Mouse (Mus musculus) embryonic stem cell, embryonic (primary cell): ENCODE measurements around the gene Ubc.

ENCODE experiments used
- CTCF ChIA-PET, 4 experiments: fragments of 300-600 bp in 2 of 4; fragments of 350-600 bp in 2 of 4; sonication (Branson Sonifier 250); formaldehyde crosslinking; loops; one replicate each; lab custom pipeline; 2022; ENCODE audit warnings: inconsistent platforms in 2 of 4; lab: Charles Lee
- POLR2A ChIA-PET, 4 experiments: fragments of 300-600 bp in 2 of 4; fragments of 350-600 bp in 2 of 4; sonication (Branson Sonifier 250); formaldehyde crosslinking; loops; one replicate each; lab custom pipeline; 2022; ENCODE audit warnings: antibody characterized with exemption in 4 of 4, inconsistent platforms in 1 of 4; lab: Charles Lee

Ubc gene

GRCm38 (mm10) chr5:125407910-125408575, 18.0 kb upstream of the Ubc start:
- ChIA-PET CTCF (interaction anchor here in 2 of 4 experiments (0.6 to 1.8 kb wide), 4 partner anchors 13 to 101 kb away, joined by 3 to 5 read pairs (median 3); no protein-coding TSS in a partner anchor), POLR2A (interaction anchor here in 3 of 4 experiments (0.6 to 11.7 kb wide), 21 partner anchors 9 to 223 kb away, joined by 3 to 295 read pairs (median 9); partner anchors contain the start of genes Bri3bp (in 2 of the 3), Gm10382 (in 2 of the 3), Ubc (in 2 of the 3) and Dhx37 (in 1 of the 3))

DNA sequence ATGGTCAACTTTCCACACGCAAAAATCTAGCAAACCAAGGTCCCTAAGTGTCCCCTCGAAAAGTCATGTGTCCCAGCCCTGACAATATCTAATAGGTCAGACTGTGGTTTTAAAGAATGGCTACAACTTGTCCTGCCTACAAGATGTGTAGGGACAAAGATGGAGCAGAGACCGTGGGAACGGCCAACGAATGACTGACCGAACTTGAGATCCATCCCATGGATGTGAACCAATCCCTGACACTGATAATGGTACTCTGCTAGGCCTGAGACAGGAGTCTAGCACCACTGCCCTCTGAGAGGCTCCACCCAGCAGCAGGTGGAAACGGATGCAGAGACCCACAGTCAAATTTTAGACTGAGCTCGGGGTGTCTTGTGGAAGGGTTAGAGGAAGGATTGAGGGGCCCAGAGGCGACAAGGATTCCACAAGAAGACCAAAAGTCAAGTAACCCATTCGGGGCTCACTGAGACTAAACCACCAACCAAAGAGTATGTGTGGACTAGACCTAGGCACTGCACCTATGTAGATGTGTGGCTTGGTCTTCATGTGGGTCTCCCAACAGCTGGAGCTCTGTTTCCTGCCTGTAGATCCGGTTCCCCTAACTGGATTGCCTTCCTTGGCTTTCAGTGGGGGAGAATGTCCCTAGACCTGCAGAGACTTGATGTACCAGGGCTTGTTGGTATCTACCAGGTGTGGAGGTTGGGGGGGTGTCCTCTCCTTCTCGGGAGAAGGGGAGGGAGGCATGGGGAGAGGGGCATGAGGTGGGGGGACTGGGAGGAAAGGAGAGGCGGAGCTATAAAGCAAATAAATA, 17.2 kb upstream of the Ubc start:
- ChIA-PET POLR2A (interaction anchor here (0.8 to 5.0 kb wide), 18 partner anchors 13 to 76 kb away, joined by 3 to 295 read pairs (median 21); partner anchors contain the start of genes Gm10382 (in 3 of the 4), Ubc (in 3 of the 4), Bri3bp (in 2 of the 4) and Dhx37 (in 2 of the 4)), CTCF (interaction anchor here in 1 of 4 experiments (0.6 kb wide), 1 partner anchor 35 kb away, joined by 3 read pairs; no protein-coding TSS in a partner anchor)

DNA sequence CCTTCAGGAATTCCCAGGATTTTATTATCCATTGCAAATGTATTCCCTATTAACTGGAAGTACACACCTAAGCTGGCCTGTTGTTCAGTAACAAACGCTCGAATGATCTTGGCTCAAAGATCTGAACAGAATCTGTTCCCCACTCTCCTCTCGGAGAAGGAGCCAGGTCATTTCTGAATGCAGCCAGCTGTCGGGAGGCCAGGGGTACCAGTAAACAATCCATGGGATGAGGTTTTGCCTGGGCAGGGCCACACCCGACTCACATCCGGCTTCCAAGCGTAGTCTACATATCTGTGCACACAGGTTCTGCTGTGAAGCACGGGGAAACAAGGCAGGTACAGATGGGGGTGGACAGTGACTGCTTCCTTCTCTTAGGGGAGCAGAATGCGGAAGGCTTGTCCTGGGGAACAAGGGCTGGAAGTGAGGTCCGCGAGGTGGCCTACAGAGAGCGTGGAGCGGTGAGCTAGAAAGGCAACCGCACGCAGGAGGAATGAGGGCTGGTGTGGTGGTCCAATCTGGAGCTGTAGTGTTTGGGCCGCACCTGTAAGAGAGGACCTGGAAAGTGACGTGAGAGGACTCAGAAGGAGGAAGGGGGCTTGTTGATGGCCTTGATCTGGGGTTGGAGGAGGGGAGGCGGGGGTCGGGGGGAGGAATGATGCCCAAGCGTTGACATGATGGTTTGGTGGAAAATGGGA, 16.5 kb upstream of the Ubc start:
- ChIA-PET CTCF (interaction anchor here in 3 of 4 experiments (0.5 to 1.3 kb wide), 5 partner anchors 15 to 273 kb away, joined by 3 to 6 read pairs (median 3); no protein-coding TSS in a partner anchor), POLR2A (interaction anchor here (0.7 to 5.0 kb wide), 33 partner anchors 9 to 117 kb away, joined by 3 to 295 read pairs (median 6); partner anchors contain the start of genes Gm10382 (in 4 of the 4), Ubc (in 4 of the 4), Dhx37 (in 2 of the 4) and Bri3bp (in 1 of the 4))

DNA sequence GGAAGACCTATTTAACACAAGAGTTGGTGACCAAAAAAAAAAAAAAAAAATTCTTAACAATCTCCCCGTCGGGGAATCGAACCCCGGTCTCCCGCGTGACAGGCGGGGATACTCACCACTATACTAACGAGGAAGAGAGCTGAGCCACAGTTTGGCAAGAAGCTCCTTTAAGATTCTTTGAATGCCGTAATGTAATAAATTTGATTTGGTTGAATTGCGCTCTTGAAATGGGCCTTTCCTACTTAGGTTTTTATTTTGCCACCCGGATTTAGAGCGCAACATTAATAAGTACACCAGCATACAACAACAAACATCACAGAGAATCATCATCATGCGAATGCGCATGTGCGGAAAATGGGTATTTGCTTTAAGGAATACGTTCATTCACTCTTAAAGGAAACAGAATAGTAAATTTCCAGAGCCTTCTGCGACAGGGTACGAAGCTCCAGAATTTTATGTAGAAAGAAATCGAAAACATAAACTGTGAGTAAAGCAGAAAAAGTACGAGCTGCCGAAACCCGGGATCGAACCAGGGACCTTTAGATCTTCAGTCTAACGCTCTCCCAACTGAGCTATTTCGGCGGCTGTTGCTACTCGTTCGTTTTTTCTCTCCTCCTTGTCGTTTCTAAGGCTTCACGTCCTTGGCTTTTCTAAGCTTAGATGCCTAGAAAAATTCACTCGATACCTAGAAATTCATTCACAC, 15.7 kb upstream of the Ubc start:
- ChIA-PET CTCF (interaction anchor here (0.5 to 1.3 kb wide), 6 partner anchors 14 to 293 kb away, joined by 3 to 6 read pairs (median 4); no protein-coding TSS in a partner anchor), POLR2A (interaction anchor here (0.7 to 5.0 kb wide), 41 partner anchors 10 to 119 kb away, joined by 3 to 295 read pairs (median 6); partner anchors contain the start of genes Gm10382 (in 4 of the 4), Ubc (in 4 of the 4), Dhx37 (in 2 of the 4) and Aacs (in 1 of the 4))

GRCm38 (mm10) chr5:125404903-125405545, 15.0 kb upstream of the Ubc start:
- POLR2A ChIA-PET: interaction anchor here (0.6 to 5.0 kb wide), 36 partner anchors 10 to 120 kb away, joined by 3 to 295 read pairs (median 6); partner anchors contain the start of genes Gm10382 (in 4 of the 4), Ubc (in 4 of the 4), Dhx37 (in 2 of the 4) and Aacs (in 1 of the 4)
- CTCF ChIA-PET: interaction anchor here in 3 of 4 experiments (0.5 to 1.1 kb wide), 3 partner anchors 84 to 292 kb away, joined by 4 to 6 read pairs (median 6); no protein-coding TSS in a partner anchor

DNA sequence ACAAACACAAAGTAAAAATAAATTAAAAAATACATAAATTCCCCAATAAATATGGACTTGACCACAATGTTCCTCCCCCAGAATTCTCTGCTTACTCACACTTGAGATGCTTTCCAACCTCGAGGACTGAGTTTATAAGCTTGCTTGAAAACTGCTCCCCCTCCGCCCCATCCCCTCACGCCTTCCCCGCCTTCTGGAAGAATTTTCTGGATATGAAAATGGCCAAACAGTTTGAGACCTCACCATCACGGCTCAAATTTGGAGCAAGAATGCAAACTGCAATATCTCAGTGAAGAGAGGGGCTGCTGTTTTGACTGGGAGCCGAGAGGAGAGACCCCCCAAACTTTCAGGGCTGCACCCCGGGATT, 14.5 kb upstream of the Ubc start:
- ChIA-PET CTCF (no interaction called here), POLR2A (interaction anchor here in 3 of 4 experiments (0.6 to 5.0 kb wide), 25 partner anchors 11 to 793 kb away, joined by 3 to 295 read pairs (median 9); partner anchors contain the start of genes Gm10382 (in 3 of the 3), Ubc (in 3 of the 3), Bri3bp (in 1 of the 3) and Dhx37 (in 1 of the 3))

DNA sequence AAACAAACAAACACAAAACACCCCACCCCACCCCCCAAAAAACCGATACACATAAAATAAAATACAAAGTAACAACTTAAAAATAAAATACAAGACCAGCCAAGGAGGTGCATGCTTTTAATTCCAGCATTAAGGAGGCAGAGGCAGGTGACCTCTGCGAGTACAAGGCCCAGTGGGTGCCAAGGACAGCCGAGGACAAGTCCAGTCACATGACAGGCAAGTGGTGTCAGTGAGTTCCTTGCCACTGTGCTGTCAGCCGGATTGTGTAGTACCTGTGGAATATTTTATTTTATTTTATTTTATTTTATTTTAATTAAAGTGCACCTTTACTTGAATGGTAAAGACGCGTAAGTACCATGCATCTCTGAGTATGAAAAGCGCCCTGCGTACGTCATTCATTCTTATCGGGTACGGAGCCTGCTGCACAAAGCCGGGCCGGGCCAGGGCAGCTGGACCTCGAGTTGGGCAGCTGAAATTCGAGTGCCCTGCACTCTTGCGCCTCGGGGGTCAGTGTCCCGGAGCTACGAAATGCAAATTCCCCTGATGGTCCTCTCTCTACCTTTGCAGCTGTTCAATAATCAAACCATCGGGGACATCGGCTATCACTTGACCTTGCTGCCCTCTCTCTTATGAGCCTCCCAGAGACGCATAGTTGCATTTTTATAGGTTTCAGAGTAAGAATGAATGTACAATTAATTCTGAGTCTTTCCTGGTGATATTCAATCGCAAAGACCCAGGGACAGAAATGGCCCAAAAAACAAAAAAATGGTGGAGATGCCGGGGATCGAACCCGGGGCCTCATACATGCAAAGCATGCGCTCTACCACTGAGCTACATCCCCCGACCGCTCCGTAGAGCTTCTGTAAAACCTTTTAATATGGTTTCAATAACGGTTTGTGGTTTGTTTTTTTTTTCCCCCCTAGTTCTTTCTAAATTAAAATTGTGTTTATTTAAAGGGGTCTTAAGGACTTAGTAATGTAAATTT, 13.8 kb upstream of the Ubc start:
- CTCF ChIA-PET: interaction anchor here in 1 of 4 experiments (0.6 kb wide), 1 partner anchor 8 kb away, joined by 3 read pairs; no protein-coding TSS in a partner anchor
- POLR2A ChIA-PET: interaction anchor here (0.6 to 5.0 kb wide), 23 partner anchors 10 to 1312 kb away, joined by 3 to 295 read pairs (median 6); partner anchors contain the start of genes Gm10382 (in 3 of the 4), Ubc (in 3 of the 4) and Bri3bp (in 1 of the 4)

DNA sequence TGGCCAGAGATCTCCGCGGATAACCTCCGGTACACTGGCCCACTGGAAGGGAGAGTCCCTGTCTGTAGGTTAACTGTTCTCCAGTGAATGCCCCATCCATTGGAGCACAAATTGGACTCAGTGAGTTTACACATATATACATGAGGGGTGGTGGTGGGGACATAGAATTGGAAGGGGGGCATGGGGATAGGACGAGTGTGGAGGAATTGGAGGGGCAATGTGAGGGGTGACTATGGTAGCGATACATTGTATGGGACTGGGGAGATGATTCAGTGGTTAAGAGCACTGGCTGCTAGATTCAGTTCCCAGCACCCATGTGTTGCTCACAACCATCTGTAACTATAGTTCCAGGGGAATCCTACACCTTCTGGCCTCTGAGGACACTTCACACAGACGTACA, 13.0 kb upstream of the Ubc start:
- POLR2A ChIA-PET: interaction anchor here (0.8 to 3.2 kb wide), 13 partner anchors 8 to 58 kb away, joined by 3 to 64 read pairs (median 5); partner anchors contain the start of genes Ubc (in 3 of the 4) and Gm10382 (in 2 of the 4)

GRCm38 (mm10) chr5:125402476-125402875, 12.5 kb upstream of the Ubc start:
- POLR2A ChIA-PET: interaction anchor here (0.6 to 3.2 kb wide), 15 partner anchors 8 to 58 kb away, joined by 3 to 64 read pairs (median 5); partner anchors contain the start of genes Ubc (in 3 of the 4) and Gm10382 (in 2 of the 4)
- CTCF ChIA-PET: no interaction called here

More for the DNA sequence above, 13.0 kb upstream of the Ubc start:
- CTCF ChIA-PET: no interaction called here

- ChIA-PET CTCF (interaction anchor here in 1 of 4 experiments (0.7 kb wide), 1 partner anchor 541 kb away, joined by 11 read pairs; no protein-coding TSS in a partner anchor), POLR2A (interaction anchor here in 3 of 4 experiments (0.6 to 3.2 kb wide), 15 partner anchors 8 to 32 kb away, joined by 3 to 64 read pairs (median 4); partner anchors contain the start of genes Ubc (in 2 of the 3) and Gm10382 (in 1 of the 3))
Measured at GRCm38 (mm10) chr5:125400903-125401302, 10.9 kb upstream of the Ubc start.

DNA sequence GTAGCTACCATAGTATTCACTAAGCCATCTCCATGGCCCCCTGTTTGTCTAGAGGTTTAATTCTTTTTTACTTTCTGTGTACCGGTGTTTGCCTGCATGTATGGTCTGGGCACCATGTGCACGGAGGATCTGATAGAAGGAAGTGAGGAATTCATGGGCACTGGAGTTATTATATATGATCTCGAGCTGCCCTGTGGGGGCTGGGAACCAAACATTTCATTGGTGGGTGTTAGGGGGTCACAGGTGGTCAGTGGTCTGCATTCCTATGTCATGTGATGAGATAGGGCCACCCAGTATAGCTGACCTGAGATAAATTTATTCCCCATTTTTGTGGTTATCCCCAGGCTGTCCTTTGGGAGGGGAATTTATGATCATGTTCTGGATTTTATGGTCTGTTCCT, 5.0 kb upstream of the Ubc start:
- CTCF ChIA-PET: interaction anchor here in 1 of 4 experiments (0.7 kb wide), 1 partner anchor 14 kb away, joined by 3 read pairs; no protein-coding TSS in a partner anchor
- POLR2A ChIA-PET: interaction anchor here in 3 of 4 experiments (0.7 to 7.2 kb wide), 24 partner anchors 8 to 205 kb away, joined by 3 to 295 read pairs (median 22); partner anchors contain the start of genes Bri3bp (in 2 of the 3) and Dhx37 (in 1 of the 3)

DNA sequence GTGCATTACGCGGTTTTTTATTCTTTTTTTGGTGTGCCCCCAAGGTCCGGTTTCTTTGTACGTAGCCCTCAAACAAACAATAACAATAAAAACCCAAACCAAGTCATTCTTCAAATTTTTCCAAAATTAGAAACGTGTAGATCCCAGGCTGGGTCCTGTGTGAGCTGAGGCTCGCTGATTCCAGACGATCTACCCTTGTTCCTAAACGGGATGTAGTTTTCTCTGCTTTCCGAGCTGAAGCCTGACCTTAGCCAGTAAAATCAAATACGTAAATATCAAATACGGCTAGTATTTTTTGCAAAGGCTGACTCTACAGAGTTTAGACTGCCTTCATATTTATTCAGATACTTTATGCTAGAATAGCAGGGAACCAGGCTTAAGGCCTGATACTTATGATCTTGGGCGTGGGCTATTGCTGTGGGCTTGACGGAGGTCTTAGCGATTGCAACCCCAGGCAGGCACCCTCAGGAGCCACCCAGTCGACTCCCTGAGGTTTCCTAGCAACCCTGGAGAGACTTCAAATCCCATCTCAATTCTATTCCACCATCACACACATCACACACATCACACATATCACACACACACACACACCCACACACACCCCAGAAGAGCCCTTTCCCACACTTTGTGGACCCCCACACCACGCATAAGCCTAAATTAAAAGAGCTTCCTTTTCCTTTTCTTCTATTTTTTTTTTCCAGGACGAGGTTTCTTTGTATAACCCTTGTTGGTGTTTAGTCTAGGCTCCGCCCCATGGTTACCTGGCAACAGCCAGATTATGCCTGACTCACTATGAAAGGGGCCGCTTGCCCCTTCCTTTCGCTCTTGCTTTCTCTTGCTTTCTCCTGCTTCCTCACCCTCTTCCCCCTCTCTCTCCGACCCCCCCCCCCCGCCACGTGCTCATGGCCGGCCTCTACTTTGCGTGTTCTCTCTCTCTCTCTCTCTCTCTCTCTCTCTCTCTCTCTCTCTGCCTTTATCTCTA, 3.9 kb upstream of the Ubc start:
- ChIA-PET CTCF (interaction anchor here in 1 of 4 experiments (0.8 kb wide), 1 partner anchor 15 kb away, joined by 3 read pairs; no protein-coding TSS in a partner anchor), POLR2A (interaction anchor here (0.5 to 7.2 kb wide), 109 partner anchors 8 to 1709 kb away, joined by 3 to 295 read pairs (median 5); partner anchors contain the start of genes Bri3bp (in 3 of the 4), Dhx37 (in 3 of the 4), Scarb1 (in 3 of the 4) and Ncor2 (in 2 of the 4))
